Mouse (Mus musculus) layer of hippocampus, postnatal 36 days (tissue): ENCODE measurements at regions not wholly inside any gene's neighbourhood (a gene's known extent, or its start where the extent isn't known, plus 50 kb on each side); places are given as distances from the start of the nearest gene placed in this dataset.

Experiments
- DNase-seq, 2 experiments: peaks; one replicate each; pipeline ENCODE4 v3.0.0; 2022

- no peak for DNase-seq
Measured at GRCm38 (mm10) chr13:32649982-32650381, 133.8 kb downstream of the Mylk4 start.

GRCm38 (mm10) chr13:32643030-32643750 is 140.6 kb downstream of the Mylk4 start:
- DNase-seq: no peak

DNA sequence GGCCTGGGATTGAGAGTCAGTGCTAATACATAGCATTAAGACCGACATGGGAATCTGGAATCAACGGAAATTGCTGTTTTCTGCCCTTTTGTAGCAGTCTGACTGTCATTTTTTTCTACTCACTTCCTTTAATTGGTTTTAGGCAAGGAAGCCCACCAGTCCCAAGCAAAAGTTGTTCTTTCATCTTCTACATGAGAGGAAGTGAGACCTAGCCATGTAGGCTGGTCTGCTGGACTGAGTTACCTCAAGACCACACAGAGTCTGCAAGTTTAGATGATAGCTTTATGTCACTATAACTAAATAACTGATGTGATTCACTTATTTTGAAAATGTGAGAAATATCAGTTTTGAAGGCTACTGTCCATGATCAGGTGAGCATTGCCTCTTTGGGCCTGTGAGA is 142.8 kb downstream of the Mylk4 start:
- no peak for DNase-seq

DNA sequence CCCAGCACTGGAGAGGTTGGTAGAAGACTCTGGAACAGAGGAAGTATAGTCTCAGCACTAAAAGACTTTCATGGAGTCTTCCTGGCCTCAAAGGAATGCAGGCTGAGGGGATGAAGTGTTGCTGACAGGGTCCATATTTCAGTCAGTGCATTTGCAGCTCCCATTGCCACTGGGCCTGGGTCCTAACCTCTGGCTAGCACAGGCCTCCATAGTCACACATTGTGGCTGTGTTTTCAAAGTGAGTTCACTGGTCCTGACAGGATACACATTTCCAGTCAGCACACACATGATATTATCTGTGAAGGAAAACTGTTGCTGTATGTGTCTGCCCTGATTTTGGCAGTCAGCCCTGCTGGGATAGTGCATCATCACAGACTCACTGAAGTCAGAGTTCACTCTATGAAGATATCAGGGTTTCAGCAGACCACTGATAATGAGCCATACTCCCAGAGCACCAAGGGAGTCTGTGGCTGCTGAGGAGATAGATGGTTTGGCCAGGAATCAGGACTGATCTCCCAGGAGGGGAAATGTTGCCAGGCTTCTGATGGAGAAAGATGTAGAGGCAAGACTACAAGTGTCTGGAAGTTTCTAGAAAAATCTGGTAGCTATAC is 153.5 kb downstream of the Mylk4 start:
- no peak for DNase-seq

DNA sequence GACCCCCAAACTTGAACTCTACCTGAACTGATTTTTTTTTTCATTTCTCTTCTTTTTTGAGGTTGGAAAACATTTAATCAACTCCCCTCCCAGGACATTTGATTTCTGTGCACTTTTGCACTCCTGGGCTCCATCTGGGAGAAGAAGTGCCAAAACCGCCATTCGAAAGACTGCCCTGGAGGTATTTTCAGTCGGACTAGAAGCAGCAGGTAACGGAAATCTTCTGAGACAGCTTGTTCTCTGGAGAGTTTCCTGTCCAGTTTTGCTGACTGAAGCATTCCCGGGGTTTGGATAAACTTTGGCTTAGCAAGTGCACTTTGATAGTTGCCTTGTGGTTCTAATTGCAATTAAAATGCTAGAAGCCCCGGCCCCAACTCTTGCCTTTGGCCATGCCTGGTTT is 169.8 kb downstream of the Mylk4 start:
- DNase-seq: no peak

DNA sequence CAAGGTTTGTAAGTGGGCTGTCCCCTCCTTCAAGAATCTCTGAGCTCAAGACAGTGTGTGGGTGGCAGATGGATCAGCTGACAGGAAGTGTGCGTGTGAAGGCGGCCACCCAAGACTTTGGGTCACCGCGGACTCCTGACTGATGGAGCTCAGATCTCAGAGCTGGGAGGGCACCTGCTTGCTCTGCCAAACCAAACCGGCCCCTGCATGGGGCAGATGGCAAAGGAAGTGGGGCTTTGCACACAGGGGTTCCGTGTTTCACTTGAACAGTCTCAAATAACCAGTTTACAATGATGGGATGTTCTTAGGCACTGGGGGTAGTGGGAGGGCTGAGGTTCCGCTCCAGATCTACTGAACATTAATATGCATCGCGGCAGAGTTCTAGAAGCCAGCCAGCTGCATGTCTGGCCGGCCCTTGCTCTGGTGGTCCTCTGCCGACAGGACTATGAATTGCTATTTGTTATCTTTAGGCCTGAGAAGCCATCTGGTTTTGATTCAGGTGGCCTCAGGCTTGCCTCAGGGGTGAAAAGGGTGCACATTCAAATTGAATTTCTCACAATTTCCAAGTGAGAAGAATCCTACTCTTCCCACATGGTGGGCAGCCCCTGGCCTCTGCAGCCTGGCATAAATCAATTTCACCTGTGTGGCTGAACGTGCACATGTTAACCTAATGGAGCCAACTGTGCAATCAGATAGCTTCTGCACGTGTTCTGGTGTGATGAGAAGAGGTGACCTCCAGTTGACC is 172.0 kb downstream of the Mylk4 start:
- DNase-seq: no peak

- no peak for DNase-seq
Measured at GRCm38 (mm10) chr13:32610970-32611369, 172.8 kb downstream of the Mylk4 start.

- DNase-seq: no peak
Measured at GRCm38 (mm10) chr13:32608413-32608812, 175.3 kb downstream of the Mylk4 start.

GRCm38 (mm10) chr13:32603925-32604590 is 179.7 kb downstream of the Mylk4 start:
- DNase-seq: no peak

DNA sequence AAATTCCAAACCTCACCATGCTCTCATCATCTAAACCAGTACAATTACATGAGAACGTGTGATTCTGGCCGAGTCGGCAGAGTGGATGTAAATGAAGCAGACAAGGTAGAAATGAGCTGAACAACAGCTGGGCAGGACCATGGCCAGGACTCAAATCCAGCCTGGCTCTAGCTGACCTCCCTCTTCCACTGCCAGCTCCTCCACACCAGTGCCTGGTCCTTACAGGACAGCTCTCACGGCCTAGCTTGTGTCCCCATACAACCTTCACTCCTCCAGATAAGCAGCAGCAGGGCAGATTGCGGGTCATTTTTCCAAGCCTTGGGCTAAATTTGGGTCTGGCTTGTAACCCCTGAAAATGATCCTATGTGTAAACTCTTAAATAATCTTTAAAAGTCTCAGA is 182.4 kb downstream of the Mylk4 start:
- no peak for DNase-seq

DNA sequence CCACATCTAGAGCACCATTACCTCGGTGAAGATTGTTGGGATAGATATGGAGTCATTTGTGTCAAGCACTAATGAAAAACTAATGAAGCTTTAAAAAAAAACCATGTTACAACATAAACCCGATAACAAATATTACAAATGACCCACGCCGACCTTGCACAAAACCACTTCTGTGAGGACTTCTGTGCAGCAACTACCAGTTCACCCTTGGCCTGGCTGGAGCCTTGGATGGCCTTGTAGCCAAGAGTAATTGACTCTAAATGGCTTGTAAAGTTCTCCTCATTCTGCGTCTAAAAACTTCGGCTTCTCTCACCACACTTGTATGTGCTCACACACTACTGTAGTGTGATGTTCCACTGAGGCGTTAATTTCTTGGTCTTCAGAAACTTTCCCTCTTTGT is 190.1 kb downstream of the Mylk4 start:
- DNase-seq: no peak

- DNase-seq: no peak
Measured at GRCm38 (mm10) chr13:32593131-32593530, 190.6 kb downstream of the Mylk4 start.

DNA sequence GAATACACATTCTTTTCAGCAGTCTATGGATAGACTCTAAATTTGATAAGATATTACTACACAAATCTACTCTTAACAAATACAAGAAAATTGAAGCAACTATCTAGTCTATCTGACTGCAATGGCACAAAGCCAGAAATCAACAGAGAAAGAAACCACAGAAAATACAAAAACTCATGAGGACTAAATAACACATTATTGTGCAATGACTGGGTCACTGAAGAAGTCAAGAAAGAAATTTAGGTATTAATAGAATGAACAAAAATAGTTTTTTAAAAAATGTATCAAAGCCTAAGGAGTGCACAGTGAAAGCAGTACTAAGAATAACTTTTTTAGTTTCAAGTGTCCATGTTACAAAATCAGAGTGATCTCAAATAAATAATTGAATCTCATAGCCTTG is 202.2 kb downstream of the Mylk4 start:
- DNase-seq: no peak

DNA sequence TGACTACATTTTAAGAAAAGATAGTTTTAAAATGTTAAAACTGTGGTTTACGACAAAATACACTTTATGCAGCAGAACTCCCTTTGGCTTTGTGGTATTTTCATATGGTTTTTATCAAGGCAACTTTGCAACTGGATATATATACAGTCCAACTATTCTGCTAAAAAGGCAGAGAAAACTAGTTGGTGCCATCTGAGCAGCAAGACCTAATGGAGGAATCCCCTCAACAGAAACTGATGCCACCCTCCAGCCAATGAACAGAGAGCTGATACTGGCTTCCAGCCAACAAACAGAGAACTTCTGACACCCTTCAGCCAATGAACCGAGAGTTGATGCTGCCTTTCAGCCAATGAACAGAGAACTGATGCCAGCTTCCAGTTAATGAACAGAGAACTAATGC is 215.9 kb downstream of the Mylk4 start:
- no peak for DNase-seq

DNA sequence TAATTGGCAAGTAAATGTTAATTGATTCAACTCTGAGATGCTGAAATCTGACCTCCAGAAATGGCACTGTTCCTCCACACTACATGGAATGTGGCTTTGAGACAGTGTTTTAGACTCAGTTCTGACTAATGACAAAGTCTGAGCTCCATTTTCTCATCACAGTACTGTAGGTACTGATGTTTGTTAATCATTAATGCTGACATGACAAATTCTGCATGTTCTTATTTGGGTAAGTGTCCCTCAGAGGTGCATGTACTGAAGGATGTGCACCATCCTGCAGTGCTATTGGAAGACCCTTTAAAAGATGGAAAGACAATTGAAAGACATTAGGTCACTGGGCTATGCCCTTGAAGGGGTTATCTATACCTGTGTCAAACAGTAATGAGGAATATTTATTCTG is 222.1 kb upstream of the Gmds start:
- DNase-seq: no peak

GRCm38 (mm10) chr13:32556396-32556795 is 217.9 kb upstream of the Gmds start:
- no peak for DNase-seq

DNA sequence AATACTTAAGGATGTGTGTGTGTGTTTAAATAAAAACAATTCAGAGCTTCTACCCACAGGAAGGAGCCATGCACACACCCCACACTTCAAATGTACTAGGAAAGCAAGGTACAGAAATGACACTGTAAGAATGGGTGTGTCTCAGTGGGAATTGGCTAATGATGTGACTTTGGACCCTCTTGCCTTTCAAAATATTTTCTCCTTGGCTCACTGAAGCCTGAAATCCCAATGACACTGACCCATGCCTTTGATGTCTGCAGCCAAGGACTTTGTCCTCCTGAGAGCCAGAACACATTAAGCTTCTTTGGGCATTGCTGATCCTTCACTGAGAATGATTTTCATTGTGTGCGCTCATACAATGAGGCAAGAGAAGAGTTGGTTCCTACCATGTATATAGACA is 216.5 kb upstream of the Gmds start:
- DNase-seq: no peak

DNA sequence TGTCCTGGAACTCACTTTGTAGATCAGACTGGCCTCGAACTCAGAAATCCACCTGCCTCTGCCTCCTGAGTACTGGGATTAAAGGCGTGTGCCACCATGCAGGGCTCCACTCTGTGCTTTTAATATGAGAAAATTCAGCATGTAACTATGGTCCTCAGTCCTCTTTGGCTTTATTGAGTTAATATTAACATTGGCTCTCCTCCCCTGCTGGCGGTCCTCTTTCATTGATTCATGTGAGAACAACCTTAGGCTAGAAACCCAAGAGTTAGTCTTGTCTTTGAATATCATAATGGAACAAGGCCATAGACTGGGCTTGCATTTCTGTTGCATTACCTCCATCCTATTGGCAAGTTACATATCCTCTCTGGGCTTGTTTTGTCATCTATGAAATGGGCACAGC is 216.1 kb upstream of the Gmds start:
- no peak for DNase-seq

DNA sequence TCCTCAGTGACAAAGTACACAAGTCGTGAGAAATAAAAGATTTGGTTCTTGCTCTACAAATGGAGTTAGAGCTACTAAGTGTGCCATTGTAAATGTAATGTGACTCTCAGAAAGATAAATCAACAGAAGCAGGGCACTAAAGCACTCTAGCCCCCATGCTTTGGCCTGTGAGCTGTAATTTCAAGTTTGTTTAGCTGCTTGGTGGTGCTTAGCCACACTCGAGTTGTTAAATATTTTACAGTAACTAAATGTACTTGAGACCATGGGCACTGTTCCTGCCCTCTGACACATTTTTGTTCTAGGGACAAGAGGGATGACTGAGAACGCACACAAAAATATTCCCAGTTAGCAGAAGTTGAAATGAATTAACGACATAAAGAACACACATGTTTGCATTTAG is 214.6 kb upstream of the Gmds start:
- no peak for DNase-seq

GRCm38 (mm10) chr13:32550113-32550512 is 211.6 kb upstream of the Gmds start:
- DNase-seq: no peak

DNA sequence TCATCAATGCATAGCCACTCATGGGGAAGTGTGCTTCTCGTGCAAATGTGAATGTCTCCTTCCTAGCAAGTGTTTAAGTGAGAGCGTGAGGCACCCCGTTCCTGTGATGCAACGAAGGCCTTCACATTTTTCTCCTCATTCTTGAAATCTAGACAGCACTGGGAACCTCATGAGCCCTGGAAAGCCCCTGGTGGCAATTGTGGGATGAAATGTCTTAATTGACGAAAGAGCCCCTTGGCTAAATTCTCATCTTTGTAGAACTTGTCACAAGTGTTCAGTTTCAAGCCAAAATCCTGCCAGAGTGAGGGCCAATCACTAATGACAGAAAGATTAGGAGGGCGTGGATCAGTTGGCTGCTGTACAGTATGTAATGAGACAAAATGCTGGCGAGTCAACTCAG is 208.6 kb upstream of the Gmds start:
- no peak for DNase-seq

DNA sequence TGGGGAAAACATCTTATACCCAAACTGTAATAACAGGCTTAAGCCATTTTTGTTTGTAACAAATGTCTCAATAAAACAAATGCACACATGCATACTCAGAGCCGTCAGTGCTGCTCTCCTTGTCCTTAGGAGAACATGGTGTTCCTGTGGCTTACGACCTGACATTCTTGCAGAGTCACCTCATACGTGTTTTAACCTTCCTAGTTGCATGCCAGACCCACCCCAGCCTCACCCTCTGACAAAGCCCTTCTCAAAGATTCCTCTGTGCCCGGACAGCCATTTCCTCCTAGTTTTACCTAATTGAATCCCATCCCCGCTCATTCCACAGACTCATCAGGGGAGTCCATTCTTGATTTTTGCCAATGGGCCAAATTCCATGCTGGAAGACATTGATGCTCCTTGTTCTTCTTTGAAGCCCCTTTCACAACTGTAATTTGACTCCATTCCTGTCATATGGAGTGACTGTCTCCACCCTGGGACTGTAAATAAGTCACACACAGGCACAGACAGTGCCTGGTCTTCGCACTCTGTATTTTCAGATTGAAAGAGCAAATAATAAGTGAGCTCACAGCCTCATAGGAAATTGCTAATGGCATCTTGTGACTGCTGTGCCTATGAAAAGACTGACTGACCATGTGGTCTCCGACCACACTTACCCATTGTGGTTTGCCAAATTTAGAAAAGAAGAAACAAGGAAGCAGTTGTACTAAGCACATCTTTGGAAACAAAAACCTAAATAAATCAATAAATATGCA is 206.6 kb upstream of the Gmds start:
- no peak for DNase-seq

- DNase-seq: no peak
Measured at GRCm38 (mm10) chr13:32541611-32542010, 203.1 kb upstream of the Gmds start.
